Mouse (Mus musculus): Measurements from ENCODE around the gene Aoc1. TPM values are rescaled to one million over a fixed set of nuclear protein-coding genes. Genes with fewer than 3 reads are reported as not detected.

Gene Aoc1
- 0.03 and 0.04 TPM in 2 replicates for polyA plus RNA-seq (2012; rRNA removed)

GRCm38 (mm10) chr6:48872596-48872995, at the start of gene Aoc1:
Gene Aoc1, plus strand, starts transcription at chr6:48872896.
- no peak for DNase-seq (ENCODE audit: low read depth)
- TF ChIP-seq POLR2A (IDR thresholded peaks at IDR 0.05; ENCODE audit: borderline replicate concordance, extremely low read depth, insufficient read depth, insufficient read length, poor library complexity, severe bottlenecking) = no peak
- no peak for TF ChIP-seq CTCF (IDR thresholded peaks at IDR 0.05; ENCODE audit: borderline replicate concordance, extremely low read depth, insufficient read depth, insufficient read length)

- TF ChIP-seq POLR2A (IDR thresholded peaks at IDR 0.05; ENCODE audit: borderline replicate concordance, extremely low read depth, insufficient read depth, insufficient read length, poor library complexity, severe bottlenecking) = no peak
- TF ChIP-seq CTCF (IDR thresholded peaks at IDR 0.05; ENCODE audit: borderline replicate concordance, extremely low read depth, insufficient read depth, insufficient read length) = no peak
- no peak for DNase-seq (ENCODE audit: low read depth)
Measured at GRCm38 (mm10) chr6:48825016-48825415, 47.7 kb upstream of the Aoc1 start.

GRCm38 (mm10) chr6:48828976-48829375, 43.7 kb upstream of the Aoc1 start:
- no peak for DNase-seq (ENCODE audit: low read depth)
- TF ChIP-seq CTCF (IDR thresholded peaks at IDR 0.05; ENCODE audit: borderline replicate concordance, extremely low read depth, insufficient read depth, insufficient read length) (no peak), POLR2A (IDR thresholded peaks at IDR 0.05; ENCODE audit: borderline replicate concordance, extremely low read depth, insufficient read depth, insufficient read length, poor library complexity, severe bottlenecking) (no peak)

GRCm38 (mm10) chr6:48829651-48830050, 43.0 kb upstream of the Aoc1 start:
- TF ChIP-seq POLR2A (IDR thresholded peaks at IDR 0.05; ENCODE audit: borderline replicate concordance, extremely low read depth, insufficient read depth, insufficient read length, poor library complexity, severe bottlenecking) (no peak), CTCF (IDR thresholded peaks at IDR 0.05; ENCODE audit: borderline replicate concordance, extremely low read depth, insufficient read depth, insufficient read length) (no peak)

GRCm38 (mm10) chr6:48830241-48830640, 42.5 kb upstream of the Aoc1 start:
- no peak for DNase-seq (ENCODE audit: low read depth)
- no peak for TF ChIP-seq CTCF (IDR thresholded peaks at IDR 0.05; ENCODE audit: borderline replicate concordance, extremely low read depth, insufficient read depth, insufficient read length)
- TF ChIP-seq POLR2A (IDR thresholded peaks at IDR 0.05; ENCODE audit: borderline replicate concordance, extremely low read depth, insufficient read depth, insufficient read length, poor library complexity, severe bottlenecking) = no peak

More at GRCm38 (mm10) chr6:48829651-48830050, 43.0 kb upstream of the Aoc1 start:
- DNase-seq (ENCODE audit: low read depth) = no peak

- DNase-seq (ENCODE audit: low read depth) = no peak
- TF ChIP-seq CTCF (IDR thresholded peaks at IDR 0.05; ENCODE audit: borderline replicate concordance, extremely low read depth, insufficient read depth, insufficient read length) = no peak
- TF ChIP-seq POLR2A (IDR thresholded peaks at IDR 0.05; ENCODE audit: borderline replicate concordance, extremely low read depth, insufficient read depth, insufficient read length, poor library complexity, severe bottlenecking) = no peak
Measured at GRCm38 (mm10) chr6:48831141-48831540, 41.6 kb upstream of the Aoc1 start.

- TF ChIP-seq CTCF (IDR thresholded peaks at IDR 0.05; ENCODE audit: borderline replicate concordance, extremely low read depth, insufficient read depth, insufficient read length) (no peak), POLR2A (IDR thresholded peaks at IDR 0.05; ENCODE audit: borderline replicate concordance, extremely low read depth, insufficient read depth, insufficient read length, poor library complexity, severe bottlenecking) (no peak)
- DNase-seq (ENCODE audit: low read depth) = no peak
Measured at GRCm38 (mm10) chr6:48832426-48832825, 40.3 kb upstream of the Aoc1 start.

- TF ChIP-seq CTCF (IDR thresholded peaks at IDR 0.05; ENCODE audit: borderline replicate concordance, extremely low read depth, insufficient read depth, insufficient read length) (no peak), POLR2A (IDR thresholded peaks at IDR 0.05; ENCODE audit: borderline replicate concordance, extremely low read depth, insufficient read depth, insufficient read length, poor library complexity, severe bottlenecking) (no peak)
- DNase-seq (ENCODE audit: low read depth) = no peak
Measured at GRCm38 (mm10) chr6:48833515-48833914, 39.2 kb upstream of the Aoc1 start.

- TF ChIP-seq POLR2A (IDR thresholded peaks at IDR 0.05; ENCODE audit: borderline replicate concordance, extremely low read depth, insufficient read depth, insufficient read length, poor library complexity, severe bottlenecking) (no peak), CTCF (IDR thresholded peaks at IDR 0.05; ENCODE audit: borderline replicate concordance, extremely low read depth, insufficient read depth, insufficient read length) (no peak)
- DNase-seq (ENCODE audit: low read depth) = no peak
Measured at GRCm38 (mm10) chr6:48835241-48835640, 37.5 kb upstream of the Aoc1 start.

- DNase-seq (ENCODE audit: low read depth) = no peak
- TF ChIP-seq POLR2A (IDR thresholded peaks at IDR 0.05; ENCODE audit: borderline replicate concordance, extremely low read depth, insufficient read depth, insufficient read length, poor library complexity, severe bottlenecking) (no peak), CTCF (IDR thresholded peaks at IDR 0.05; ENCODE audit: borderline replicate concordance, extremely low read depth, insufficient read depth, insufficient read length) (no peak)
Measured at GRCm38 (mm10) chr6:48836146-48836545, 36.5 kb upstream of the Aoc1 start.

GRCm38 (mm10) chr6:48837516-48837915, 35.2 kb upstream of the Aoc1 start:
- TF ChIP-seq POLR2A (IDR thresholded peaks at IDR 0.05; ENCODE audit: borderline replicate concordance, extremely low read depth, insufficient read depth, insufficient read length, poor library complexity, severe bottlenecking) (no peak), CTCF (IDR thresholded peaks at IDR 0.05; ENCODE audit: borderline replicate concordance, extremely low read depth, insufficient read depth, insufficient read length) (no peak)
- no peak for DNase-seq (ENCODE audit: low read depth)

GRCm38 (mm10) chr6:48838321-48839080, 34.2 kb upstream of the Aoc1 start:
- no peak for DNase-seq (ENCODE audit: low read depth)
- TF ChIP-seq POLR2A (IDR thresholded peaks at IDR 0.05; ENCODE audit: borderline replicate concordance, extremely low read depth, insufficient read depth, insufficient read length, poor library complexity, severe bottlenecking) (no peak), CTCF (IDR thresholded peaks at IDR 0.05; ENCODE audit: borderline replicate concordance, extremely low read depth, insufficient read depth, insufficient read length) (no peak)
